Mouse (Mus musculus): ENCODE measurements around the gene Gm11238. TPM values are rescaled to one million over a fixed set of nuclear protein-coding genes. Genes with fewer than 3 reads are reported as not detected.
"Not testable (repeated sequence)": the region's sequence is repeated elsewhere in the genome, so short reads cannot be mapped to it uniquely, and the experiment has no call there.

The Gm11238 gene
- polyA plus RNA-seq (2015; fragmentation: Nextera tagmentation; extraction: Ambion mirVana): not detected in 2 replicates

DNA sequence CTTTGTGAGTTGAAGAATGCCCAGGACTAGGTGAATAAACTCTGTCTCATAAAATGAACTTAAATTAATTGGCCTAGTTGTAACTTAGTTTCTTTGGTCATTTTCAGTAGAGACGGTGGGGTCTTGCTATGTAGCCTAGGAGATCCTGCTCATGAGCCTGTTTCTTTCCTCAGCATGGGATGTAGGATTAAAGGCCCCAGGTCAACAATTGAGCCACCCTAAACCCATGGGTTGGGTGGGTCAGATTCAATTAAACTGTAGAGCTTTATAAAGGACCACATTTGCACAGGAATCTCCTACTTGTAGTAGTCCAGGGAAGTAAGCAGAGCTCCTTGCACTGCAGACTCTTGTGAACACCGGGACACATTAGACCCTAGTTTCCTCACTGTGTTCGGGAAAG, at the start of gene Gm11238:
Gm11238 (plus strand) TSS at position 301 of the 400 bp plus-strand sequence.
- H3K36me3 ChIP-seq (ENCODE audit: control insufficient read depth, insufficient read depth, low read length); H3K4me3 ChIP-seq (ENCODE audit: low read length); H3K9me3 ChIP-seq (ENCODE audit: control insufficient read depth, low read length); H3K4me1 ChIP-seq (ENCODE audit: control insufficient read depth, insufficient read depth, low read length); H3K27me3 ChIP-seq (replicated peaks; ENCODE audit: control insufficient read depth, insufficient read depth, low read length); H3K9ac ChIP-seq (ENCODE audit: low read depth, low read length); H3K27ac ChIP-seq (ENCODE audit: low read length); ATAC-seq; H3K4me2 ChIP-seq (ENCODE audit: low read depth, low read length): not testable (repeated sequence)
- no CpG with 5 or more reads among the region's 3 CpGs for WGBS

DNA sequence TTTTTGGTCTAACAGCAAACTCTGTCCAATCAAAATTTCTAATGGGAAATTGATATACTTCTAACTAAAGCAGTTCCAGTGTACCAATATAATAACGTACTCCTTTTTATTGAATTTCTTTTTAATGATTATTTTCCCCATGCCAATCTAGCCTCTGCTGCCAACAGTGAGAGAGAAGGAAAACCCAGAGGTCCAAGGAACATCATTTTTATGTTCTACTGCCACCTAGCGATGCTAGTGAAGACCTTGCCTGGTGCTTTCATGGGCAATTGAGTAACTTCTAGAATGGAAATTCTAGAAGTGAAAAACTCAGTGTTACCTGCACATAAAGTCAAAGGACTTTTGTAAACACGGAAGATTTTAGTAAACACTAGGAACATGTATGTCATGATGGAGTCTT, 8.4 kb upstream of the Gm11238 start:
- no peak for ATAC-seq
- no peaks in the 10 kb centered on the region for H3K36me3 ChIP-seq (ENCODE audit: control insufficient read depth, insufficient read depth, low read length)
- no peak overlapping the region for H3K27ac ChIP-seq (ENCODE audit: low read length)
- H3K4me2 ChIP-seq (ENCODE audit: low read depth, low read length): no peak overlapping the region
- no peaks in the 10 kb centered on the region for H3K9me3 ChIP-seq (ENCODE audit: control insufficient read depth, low read length)
- no peaks in the 10 kb centered on the region for H3K4me1 ChIP-seq (ENCODE audit: control insufficient read depth, insufficient read depth, low read length)
- H3K9ac ChIP-seq (ENCODE audit: low read depth, low read length): no peak overlapping the region
- H3K4me3 ChIP-seq (ENCODE audit: low read length): no peak overlapping the region
- 8% methylated on average over 3 of the region's 3 CpGs for WGBS
- H3K27me3 ChIP-seq (replicated peaks; ENCODE audit: control insufficient read depth, insufficient read depth, low read length): no peaks in the 10 kb centered on the region

DNA sequence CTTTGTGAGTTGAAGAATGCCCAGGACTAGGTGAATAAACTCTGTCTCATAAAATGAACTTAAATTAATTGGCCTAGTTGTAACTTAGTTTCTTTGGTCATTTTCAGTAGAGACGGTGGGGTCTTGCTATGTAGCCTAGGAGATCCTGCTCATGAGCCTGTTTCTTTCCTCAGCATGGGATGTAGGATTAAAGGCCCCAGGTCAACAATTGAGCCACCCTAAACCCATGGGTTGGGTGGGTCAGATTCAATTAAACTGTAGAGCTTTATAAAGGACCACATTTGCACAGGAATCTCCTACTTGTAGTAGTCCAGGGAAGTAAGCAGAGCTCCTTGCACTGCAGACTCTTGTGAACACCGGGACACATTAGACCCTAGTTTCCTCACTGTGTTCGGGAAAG, 15.0 kb downstream of the Gm11238 start, which contains the start of gene Gm11237:
Gm11237 (plus strand) TSS at position 301 of the 400 bp plus-strand sequence.
- not testable (repeated sequence) for H3K9me3 ChIP-seq (ENCODE audit: control insufficient read depth, low read length); H3K4me3 ChIP-seq (ENCODE audit: low read length); H3K4me2 ChIP-seq (ENCODE audit: low read depth, low read length); H3K27me3 ChIP-seq (replicated peaks; ENCODE audit: control insufficient read depth, insufficient read depth, low read length); H3K9ac ChIP-seq (ENCODE audit: low read depth, low read length); H3K4me1 ChIP-seq (ENCODE audit: control insufficient read depth, insufficient read depth, low read length); ATAC-seq; H3K27ac ChIP-seq (ENCODE audit: low read length); H3K36me3 ChIP-seq (ENCODE audit: control insufficient read depth, insufficient read depth, low read length)
- WGBS: no CpG with 5 or more reads among the region's 3 CpGs

DNA sequence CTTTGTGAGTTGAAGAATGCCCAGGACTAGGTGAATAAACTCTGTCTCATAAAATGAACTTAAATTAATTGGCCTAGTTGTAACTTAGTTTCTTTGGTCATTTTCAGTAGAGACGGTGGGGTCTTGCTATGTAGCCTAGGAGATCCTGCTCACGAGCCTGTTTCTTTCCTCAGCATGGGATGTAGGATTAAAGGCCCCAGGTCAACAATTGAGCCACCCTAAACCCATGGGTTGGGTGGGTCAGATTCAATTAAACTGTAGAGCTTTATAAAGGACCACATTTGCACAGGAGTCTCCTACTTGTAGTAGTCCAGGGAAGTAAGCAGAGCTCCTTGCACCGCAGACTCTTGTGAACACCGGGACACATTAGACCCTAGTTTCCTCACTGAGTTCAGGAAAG, 30.1 kb downstream of the Gm11238 start, which contains the start of gene Gm11236:
Gm11236 (plus strand) TSS at position 301 of the 400 bp plus-strand sequence.
- not testable (repeated sequence) for H3K9me3 ChIP-seq (ENCODE audit: control insufficient read depth, low read length); H3K4me3 ChIP-seq (ENCODE audit: low read length); H3K9ac ChIP-seq (ENCODE audit: low read depth, low read length); H3K36me3 ChIP-seq (ENCODE audit: control insufficient read depth, insufficient read depth, low read length); H3K27me3 ChIP-seq (replicated peaks; ENCODE audit: control insufficient read depth, insufficient read depth, low read length); H3K27ac ChIP-seq (ENCODE audit: low read length); H3K4me1 ChIP-seq (ENCODE audit: control insufficient read depth, insufficient read depth, low read length); H3K4me2 ChIP-seq (ENCODE audit: low read depth, low read length); ATAC-seq
- no CpG with 5 or more reads among the region's 4 CpGs for WGBS

DNA sequence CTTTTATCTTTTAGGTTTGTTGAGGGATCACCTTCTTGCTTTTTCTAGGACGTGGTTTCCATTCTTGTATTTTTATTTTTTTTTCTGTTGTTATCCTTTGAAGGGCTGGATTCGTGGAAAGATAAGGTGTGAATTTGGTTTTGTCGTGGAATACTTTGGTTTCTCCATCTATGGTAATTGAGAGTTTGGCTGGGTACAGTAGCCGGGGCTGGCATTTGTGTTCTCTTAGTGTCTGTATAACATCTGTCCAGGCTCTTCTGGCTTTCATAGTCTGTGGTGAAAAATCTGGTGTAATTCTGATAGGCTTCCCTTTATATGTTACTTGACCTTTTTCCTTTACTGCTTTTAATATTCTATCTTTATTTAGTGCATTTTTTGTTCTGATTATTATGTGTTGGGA, 54.2 kb downstream of the Gm11238 start:
- not testable (repeated sequence) for H3K4me2 ChIP-seq (ENCODE audit: low read depth, low read length); H3K27ac ChIP-seq (ENCODE audit: low read length); H3K4me1 ChIP-seq (ENCODE audit: control insufficient read depth, insufficient read depth, low read length); ATAC-seq; H3K9me3 ChIP-seq (ENCODE audit: control insufficient read depth, low read length); H3K36me3 ChIP-seq (ENCODE audit: control insufficient read depth, insufficient read depth, low read length); H3K9ac ChIP-seq (ENCODE audit: low read depth, low read length); H3K27me3 ChIP-seq (replicated peaks; ENCODE audit: control insufficient read depth, insufficient read depth, low read length); H3K4me3 ChIP-seq (ENCODE audit: low read length)
- WGBS: 89% methylated on average over 4 of the region's 4 CpGs

DNA sequence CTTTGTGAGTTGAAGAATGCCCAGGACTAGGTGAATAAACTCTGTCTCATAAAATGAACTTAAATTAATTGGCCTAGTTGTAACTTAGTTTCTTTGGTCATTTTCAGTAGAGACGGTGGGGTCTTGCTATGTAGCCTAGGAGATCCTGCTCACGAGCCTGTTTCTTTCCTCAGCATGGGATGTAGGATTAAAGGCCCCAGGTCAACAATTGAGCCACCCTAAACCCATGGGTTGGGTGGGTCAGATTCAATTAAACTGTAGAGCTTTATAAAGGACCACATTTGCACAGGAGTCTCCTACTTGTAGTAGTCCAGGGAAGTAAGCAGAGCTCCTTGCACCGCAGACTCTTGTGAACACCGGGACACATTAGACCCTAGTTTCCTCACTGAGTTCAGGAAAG, 60.4 kb downstream of the Gm11238 start, which contains the start of gene Gm11239:
Gm11239 (plus strand) TSS at position 301 of the 400 bp plus-strand sequence.
- H3K27me3 ChIP-seq (replicated peaks; ENCODE audit: control insufficient read depth, insufficient read depth, low read length); ATAC-seq; H3K9me3 ChIP-seq (ENCODE audit: control insufficient read depth, low read length); H3K4me2 ChIP-seq (ENCODE audit: low read depth, low read length); H3K9ac ChIP-seq (ENCODE audit: low read depth, low read length); H3K36me3 ChIP-seq (ENCODE audit: control insufficient read depth, insufficient read depth, low read length); H3K4me3 ChIP-seq (ENCODE audit: low read length); H3K4me1 ChIP-seq (ENCODE audit: control insufficient read depth, insufficient read depth, low read length); H3K27ac ChIP-seq (ENCODE audit: low read length): not testable (repeated sequence)
- WGBS: no CpG with 5 or more reads among the region's 4 CpGs

DNA sequence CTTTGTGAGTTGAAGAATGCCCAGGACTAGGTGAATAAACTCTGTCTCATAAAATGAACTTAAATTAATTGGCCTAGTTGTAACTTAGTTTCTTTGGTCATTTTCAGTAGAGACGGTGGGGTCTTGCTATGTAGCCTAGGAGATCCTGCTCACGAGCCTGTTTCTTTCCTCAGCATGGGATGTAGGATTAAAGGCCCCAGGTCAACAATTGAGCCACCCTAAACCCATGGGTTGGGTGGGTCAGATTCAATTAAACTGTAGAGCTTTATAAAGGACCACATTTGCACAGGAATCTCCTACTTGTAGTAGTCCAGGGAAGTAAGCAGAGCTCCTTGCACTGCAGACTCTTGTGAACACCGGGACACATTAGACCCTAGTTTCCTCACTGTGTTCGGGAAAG, 75.5 kb downstream of the Gm11238 start, which contains the start of gene Gm428:
Gm428 (plus strand) TSS at position 301 of the 400 bp plus-strand sequence.
- H3K9ac ChIP-seq (ENCODE audit: low read depth, low read length); H3K27me3 ChIP-seq (replicated peaks; ENCODE audit: control insufficient read depth, insufficient read depth, low read length); H3K27ac ChIP-seq (ENCODE audit: low read length); H3K4me1 ChIP-seq (ENCODE audit: control insufficient read depth, insufficient read depth, low read length); H3K4me2 ChIP-seq (ENCODE audit: low read depth, low read length); H3K36me3 ChIP-seq (ENCODE audit: control insufficient read depth, insufficient read depth, low read length); ATAC-seq; H3K9me3 ChIP-seq (ENCODE audit: control insufficient read depth, low read length); H3K4me3 ChIP-seq (ENCODE audit: low read length): not testable (repeated sequence)
- no CpG with 5 or more reads among the region's 4 CpGs for WGBS

Other genes with a start within 250 kb of the Gm11238 start
- gene Gm11487, start 202.8 kb upstream of the Gm11238 start, polyA plus RNA-seq (2015; fragmentation: Nextera tagmentation; extraction: Ambion mirVana): not detected in 2 replicates
- gene Gm11237, start 15.1 kb downstream of the Gm11238 start, polyA plus RNA-seq (2015; fragmentation: Nextera tagmentation; extraction: Ambion mirVana): not detected in 2 replicates
- gene Gm11236, start 30.2 kb downstream of the Gm11238 start, polyA plus RNA-seq (2015; fragmentation: Nextera tagmentation; extraction: Ambion mirVana): not detected in 2 replicates
- gene Gm11239, start 60.5 kb downstream of the Gm11238 start, polyA plus RNA-seq (2015; fragmentation: Nextera tagmentation; extraction: Ambion mirVana): not detected in 2 replicates
- not detected in 2 replicates for gene Gm428, start 75.6 kb downstream of the Gm11238 start, polyA plus RNA-seq (2015; fragmentation: Nextera tagmentation; extraction: Ambion mirVana)
- gene Rasef, start 183.1 kb downstream of the Gm11238 start, polyA plus RNA-seq (2015; fragmentation: Nextera tagmentation; extraction: Ambion mirVana): 4.1 and 4.5 TPM in 2 replicates

Data from intestine, embryonic 16.5 days (tissue).